8 mouse cellular contexts compared by ENCODE assay signal in the genomic region with DNA sequence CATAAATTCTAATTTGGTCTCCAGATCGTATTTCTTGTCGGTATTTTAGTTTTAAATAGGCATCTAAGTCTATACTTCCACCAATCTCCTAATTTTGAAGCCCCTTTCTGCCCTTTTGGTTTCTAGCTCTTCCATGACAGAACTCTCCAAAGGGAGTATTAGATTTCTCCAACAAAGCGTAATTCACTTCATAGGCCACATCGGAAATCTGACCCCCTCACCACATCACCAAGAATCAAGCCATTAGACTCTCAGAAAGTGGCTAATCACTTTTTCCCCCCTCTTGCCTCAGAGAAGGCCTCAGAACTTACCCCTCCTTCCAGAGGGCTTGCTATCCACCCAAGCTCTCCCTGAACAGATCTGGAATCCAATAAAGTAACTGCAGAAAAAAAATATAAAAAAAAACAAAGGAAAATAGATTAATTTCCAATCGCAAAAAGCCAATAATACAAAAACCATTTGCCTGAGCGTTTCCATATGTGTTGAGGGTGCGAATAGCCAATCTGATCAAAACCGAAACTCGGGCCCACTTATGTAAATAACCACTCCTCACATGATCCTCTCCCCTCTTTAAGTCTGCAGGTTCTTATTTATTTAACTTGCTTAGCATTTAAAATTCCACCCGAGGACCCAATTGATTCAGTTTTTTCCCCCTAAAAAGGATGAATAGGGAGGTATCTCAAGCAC. TPM values are rescaled to one million over a fixed set of nuclear protein-coding genes. Genes with fewer than 3 reads are reported as not detected.
DNase-seq lines count a peak whose midpoint lies in the region; ATAC-seq and TF ChIP-seq lines count a peak whose summit lies in the region.
"Had no signal": no experiment of that assay in that cellular context is flagged by ENCODE, and none has a peak within 500 bp of the region (broad histone marks: within the 10 kb centered on the region; RNA-seq: fewer than 3 reads in every experiment).

No protein-coding gene starts in this region.

- H3K4me3 ChIP-seq in layer of hippocampus, adult 2 months: peak overlapping the region; percentile 90
- peak overlapping the region; percentile 69 for H3K4me3 ChIP-seq in embryonic facial prominence, embryonic 14.5 days (ENCODE audit: low read depth, low read length)
- H3K4me3 ChIP-seq in hindbrain, postnatal 0 days (ENCODE audit: low read length): peak overlapping the region; percentile 60
- H3K4me3 ChIP-seq in neural tube, embryonic 14.5 days (ENCODE audit: low read depth, low read length): peak overlapping the region; percentile 62

- peak overlapping the region; percentile 91 for H3K4me2 ChIP-seq in embryonic facial prominence, embryonic 14.5 days (ENCODE audit: low read depth, low read length)
- peak overlapping the region; percentile 84 for H3K4me2 ChIP-seq in hindbrain, postnatal 0 days (ENCODE audit: low read depth, low read length)
- peak overlapping the region; percentile 74 for H3K4me2 ChIP-seq in neural tube, embryonic 14.5 days (ENCODE audit: low read depth, low read length)

- H3K36me3 ChIP-seq in embryonic facial prominence, embryonic 14.5 days (ENCODE audit: control insufficient read depth, insufficient read depth, low read length): peaks cover 22% of the 10 kb centered on the region; the same call in 1 of the 2 replicates
- H3K36me3 ChIP-seq in hindbrain, postnatal 0 days (ENCODE audit: insufficient read depth, low read length): 0 out of 2 replicates have a peak, but pooled peaks cover 6% of the 10 kb centered on the region
- H3K36me3 ChIP-seq in neural tube, embryonic 14.5 days (ENCODE audit: control insufficient read depth, insufficient read depth, low read length): no peaks in the 10 kb centered on the region

- peak overlapping the region; percentile 81 for H3K9ac ChIP-seq in embryonic facial prominence, embryonic 14.5 days (ENCODE audit: low read depth, low read length)
- peak overlapping the region; percentile 64; the same call in 1 of the 2 replicates for H3K9ac ChIP-seq in hindbrain, postnatal 0 days (replicated peaks; ENCODE audit: low read length)
- H3K9ac ChIP-seq in neural tube, embryonic 14.5 days (replicated peaks; ENCODE audit: low read depth, low read length): peak overlapping the region; percentile 74; the same call in 1 of the 2 replicates

- ATAC-seq in embryonic facial prominence, embryonic 14.5 days (ENCODE audit: low read depth): no peak
- ATAC-seq in hindbrain, postnatal 0 days: no peak
- no peak for ATAC-seq in neural tube, embryonic 14.5 days (ENCODE audit: low read depth)
- no peak for ATAC-seq in activated CD4-positive, CD25-positive, alpha-beta regulatory T cell, adult 4 months

- WGBS in embryonic facial prominence, embryonic 14.5 days: 26% methylated on average over 10 of the region's 10 CpGs
- 48% methylated on average over 10 of the region's 10 CpGs for WGBS in hindbrain, postnatal 0 days
- WGBS in neural tube, embryonic 14.5 days: 24% methylated on average over 10 of the region's 10 CpGs

- no peak for TF ChIP-seq CTCF in layer of hippocampus, adult 2 months (conservative IDR thresholded peaks at IDR 0.05)
- TF ChIP-seq CTCF in hindbrain, postnatal 0 days (IDR thresholded peaks at IDR 0.05; ENCODE audit: low read depth): no peak

- no peak for DNase-seq in layer of hippocampus, adult 2 months (ENCODE audit: low spot score in 2 of 2)
- no peak for DNase-seq in layer of hippocampus, adult 9-11 months
- DNase-seq in embryonic facial prominence, embryonic 14.5 days (ENCODE audit: low spot score): peak; percentile 53
- DNase-seq in hindbrain, postnatal 0 days (ENCODE audit: low spot score): no peak
- DNase-seq in layer of hippocampus, postnatal 36 days: no peak

- H3K4me1 ChIP-seq in embryonic facial prominence, embryonic 14.5 days (ENCODE audit: control insufficient read depth, insufficient read depth, low read length): peaks cover 32% of the 10 kb centered on the region
- no peaks in the 10 kb centered on the region for H3K4me1 ChIP-seq in hindbrain, postnatal 0 days (ENCODE audit: insufficient read depth, low read length)
- peaks cover 18% of the 10 kb centered on the region; the same call in 1 of the 2 replicates for H3K4me1 ChIP-seq in neural tube, embryonic 14.5 days (ENCODE audit: control insufficient read depth, insufficient read depth, low read length)

- no peaks in the 10 kb centered on the region for H3K9me3 ChIP-seq in embryonic facial prominence, embryonic 14.5 days (ENCODE audit: control insufficient read depth, low read length)
- H3K9me3 ChIP-seq in hindbrain, postnatal 0 days (ENCODE audit: low read length): no peaks in the 10 kb centered on the region
- H3K9me3 ChIP-seq in neural tube, embryonic 14.5 days (ENCODE audit: control insufficient read depth, low read length): no peaks in the 10 kb centered on the region

- no peaks in the 10 kb centered on the region for H3K27me3 ChIP-seq in embryonic facial prominence, embryonic 14.5 days (replicated peaks; ENCODE audit: control insufficient read depth, insufficient read depth, low read length)
- no peaks in the 10 kb centered on the region for H3K27me3 ChIP-seq in hindbrain, postnatal 0 days (ENCODE audit: insufficient read depth, low read length)
- H3K27me3 ChIP-seq in neural tube, embryonic 14.5 days (ENCODE audit: control insufficient read depth, insufficient read depth, low read length): no peaks in the 10 kb centered on the region

- peak overlapping the region; percentile 94 for H3K27ac ChIP-seq in layer of hippocampus, adult 2 months
- H3K27ac ChIP-seq in embryonic facial prominence, embryonic 14.5 days (replicated peaks; ENCODE audit: low read depth, low read length): peak overlapping the region; percentile 89; the same call in 1 of the 2 replicates
- peak overlapping the region; percentile 80; the same call in 1 of the 2 replicates for H3K27ac ChIP-seq in hindbrain, postnatal 0 days
- peak overlapping the region; percentile 89 for H3K27ac ChIP-seq in neural tube, embryonic 14.5 days (ENCODE audit: low read depth, low read length)

RNA-seq across cellular contexts. Expression of a gene that starts 3.4 kb away (rescaled TPM):
- total RNA-seq in layer of hippocampus, adult 2 months (2021): 100 to 1,000 TPM; 334 to 340 TPM
- polyA plus RNA-seq in embryonic facial prominence, embryonic 14.5 days (2014; fragmentation: Nextera tagmentation; extraction: Ambion mirVana): 23.2 and 36.2 TPM in 2 replicates
- 88.1 and 107 TPM in 2 replicates for total RNA-seq in hindbrain, postnatal 0 days (2014; rRNA removed)
- polyA plus RNA-seq in hindbrain, postnatal 0 days (2015; fragmentation: Nextera tagmentation; extraction: Ambion mirVana): 34.2 and 36.0 TPM in 2 replicates
- 41.8 and 45.9 TPM in 2 replicates for polyA plus RNA-seq in neural tube, embryonic 14.5 days (2014; fragmentation: Nextera tagmentation; extraction: Ambion mirVana)
- under 1 TPM in 1 of 2 experiments, not detected in 1; 0.12 TPM for polyA plus RNA-seq in activated CD4-positive, CD25-positive, alpha-beta regulatory T cell, adult 4 months (2017; shearing (Covaris generic))
- total RNA-seq in layer of hippocampus, postnatal 36 days (2021): 100 to 1,000 TPM; 298 to 325 TPM
- total RNA-seq: MEL had no signal

Comparison
In these comparisons a context has a peak if more than half of its experiments do, and no peak if none do; other contexts are left out.
1. RNA of a gene that starts 3.4 kb away (polyA plus RNA-seq): 41.8 to 45.9 TPM in neural tube, embryonic 14.5 days, 34.2 to 36.0 TPM in hindbrain, postnatal 0 days and 23.2 to 36.2 TPM in embryonic facial prominence, embryonic 14.5 days; 0.12 TPM in activated CD4-positive, CD25-positive, alpha-beta regulatory T cell, adult 4 months; every median in the first group is over 10 times any median in the second.
2. Peak in every context shown above with its lines, with median percentiles within 50 percentile points of each other: H3K27ac ChIP-seq, H3K4me3 ChIP-seq, H3K4me2 ChIP-seq and H3K9ac ChIP-seq.